ENCODE assay signal across 12 mouse cellular contexts in the genomic region with DNA sequence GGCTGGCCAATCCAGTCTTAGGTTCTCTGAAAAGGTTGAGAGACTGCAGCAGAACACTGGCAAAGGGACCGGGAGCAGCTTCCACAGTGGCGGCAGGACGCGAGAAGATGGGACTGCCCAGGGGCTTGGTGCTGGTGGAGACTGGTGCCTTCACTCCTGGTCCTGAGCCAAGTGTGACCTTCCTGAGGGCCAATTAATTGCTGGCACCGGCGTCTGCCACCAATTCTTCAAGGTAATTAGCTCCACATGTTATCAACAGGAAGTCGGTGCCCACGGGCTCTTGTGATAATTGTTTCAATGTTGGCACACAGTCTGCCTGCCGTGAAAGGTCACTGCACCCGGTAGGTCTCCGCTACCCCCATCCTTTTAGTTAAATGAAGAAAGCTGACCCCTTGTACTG. TPM values are rescaled to one million over a fixed set of nuclear protein-coding genes. Genes with fewer than 3 reads are reported as not detected.
DNase-seq lines count a peak whose midpoint lies in the region; ATAC-seq lines count a peak whose summit lies in the region.
"Had no signal": no experiment of that assay in that cellular context is flagged by ENCODE, and none has a peak within 500 bp of the region (broad histone marks: within the 10 kb centered on the region; RNA-seq: fewer than 3 reads in every experiment).

No protein-coding gene starts in this region.

- H3K27me3 ChIP-seq in embryonic facial prominence, embryonic 13.5 days: no peaks in the 10 kb centered on the region
- H3K27me3 ChIP-seq: CH12.LX; embryonic facial prominence, embryonic 12.5 days; intestine, embryonic 15.5 days had no signal

- H3K4me2 ChIP-seq in embryonic facial prominence, embryonic 13.5 days: peak overlapping the region; percentile 20
- H3K4me2 ChIP-seq: embryonic facial prominence, embryonic 12.5 days; intestine, embryonic 15.5 days had no signal

- no peak overlapping the region for H3K9ac ChIP-seq in embryonic facial prominence, embryonic 13.5 days
- H3K9ac ChIP-seq: embryonic facial prominence, embryonic 12.5 days; intestine, embryonic 15.5 days had no signal

- WGBS in embryonic facial prominence, embryonic 13.5 days: 30% methylated on average over 11 of the region's 11 CpGs

- H3K4me3 ChIP-seq in embryonic facial prominence, embryonic 13.5 days: no peak overlapping the region
- H3K4me3 ChIP-seq: embryonic facial prominence, embryonic 12.5 days; heart, adult 2 months; intestine, embryonic 15.5 days had no signal

- no peak overlapping the region for H3K27ac ChIP-seq in embryonic facial prominence, embryonic 13.5 days
- H3K27ac ChIP-seq: embryonic facial prominence, embryonic 12.5 days; heart, adult 2 months; intestine, embryonic 15.5 days had no signal

- DNase-seq in gastrocnemius, postnatal 10 days: peak; percentile 9
- no peak for DNase-seq in gastrocnemius, adult 8-10 months (ENCODE audit: low spot score in 2 of 2)
- DNase-seq in retina, postnatal 1 day: peak; percentile 80
- no peak for DNase-seq in retina, embryonic 14.5 days (ENCODE audit: low spot score)
- peak; percentile 44 for DNase-seq in testis, postnatal 10 days (ENCODE audit: low spot score)
- no peak for DNase-seq in layer of hippocampus, adult 18-20 months (ENCODE audit: low spot score in 2 of 2)

- no peak for ATAC-seq in embryonic facial prominence, embryonic 13.5 days (ENCODE audit: insufficient number of reproducible peaks, insufficient read depth, low FRiP score, low TSS enrichment, low read depth)
- ATAC-seq in erythroid progenitor cell, adult 5-6 weeks (replicated peaks; ENCODE audit: low FRiP score, poor library complexity, severe bottlenecking): no peak
- ATAC-seq: intestine, embryonic 15.5 days had no signal

- peaks cover 13% of the 10 kb centered on the region for H3K4me1 ChIP-seq in embryonic facial prominence, embryonic 13.5 days
- H3K4me1 ChIP-seq: intestine, embryonic 15.5 days had no signal

- no peaks in the 10 kb centered on the region for H3K36me3 ChIP-seq in embryonic facial prominence, embryonic 13.5 days
- H3K36me3 ChIP-seq: embryonic facial prominence, embryonic 12.5 days; intestine, embryonic 15.5 days had no signal

- H3K9me3 ChIP-seq in embryonic facial prominence, embryonic 13.5 days: no peaks in the 10 kb centered on the region
- H3K9me3 ChIP-seq: embryonic facial prominence, embryonic 12.5 days; intestine, embryonic 15.5 days had no signal

RNA-seq across cellular contexts. Expression of a gene that starts 37.1 kb away (rescaled TPM):
- total RNA-seq in gastrocnemius, postnatal 10 days (2021): under 1 TPM; 0.84 to 0.85 TPM
- total RNA-seq in gastrocnemius, adult 8-10 months (2022): under 1 TPM; 0.12 to 0.46 (median 0.28) TPM
- polyA plus RNA-seq in embryonic facial prominence, embryonic 13.5 days (2015; fragmentation: Nextera tagmentation; extraction: Ambion mirVana): 12.0 and 13.1 TPM in 2 replicates
- total RNA-seq in erythroid progenitor cell, adult 5-6 weeks (2015; ENCODE audit: low replicate concordance): not detected in 2 replicates
- not detected in 2 replicates for total RNA-seq in erythroid progenitor cell, adult 5-6 weeks (2017; ENCODE audit: low replicate concordance)
- 100 to 1,000 TPM; 212 to 215 TPM for total RNA-seq in layer of hippocampus, adult 18-20 months (2021)
- total RNA-seq: CH12.LX; heart, adult 2 months had no signal

Comparison
In these comparisons a context has a peak if more than half of its experiments do, and no peak if none do; other contexts are left out.
1. DNase-seq: peak in gastrocnemius, postnatal 10 days (single experiment), retina, postnatal 1 day (single experiment) and testis, postnatal 10 days (single experiment); none in gastrocnemius, adult 8-10 months (0 of 2), retina, embryonic 14.5 days (single experiment) and layer of hippocampus, adult 18-20 months (0 of 2).
2. RNA of a gene that starts 37.1 kb away (total RNA-seq): 212 to 215 TPM in layer of hippocampus, adult 18-20 months; 0.84 to 0.85 TPM in gastrocnemius, postnatal 10 days, 0.12 to 0.46 TPM in gastrocnemius, adult 8-10 months and not detected in erythroid progenitor cell, adult 5-6 weeks; every median in the first group is over 100 times any median in the second.